Mouse (Mus musculus): ENCODE results near the gene Cntrob. TPM values are rescaled to one million over a fixed set of nuclear protein-coding genes. Genes with fewer than 3 reads are reported as not detected.

Gene Cntrob
- polyA plus RNA-seq, 1 experiment from 2014 or later = 8.6 TPM

- peak; percentile 79 for ATAC-seq (ENCODE audit: insufficient number of reproducible peaks, insufficient read depth, low FRiP score, low read depth)
- H3K9me3 ChIP-seq (ENCODE audit: control insufficient read depth, low read length) = 0 out of 2 replicates have a peak, but pooled peaks cover 4% of the 10 kb centered on the region
- H3K4me3 ChIP-seq (ENCODE audit: control insufficient read depth in 1 of 2, insufficient read depth in 1 of 2, low read depth in 1 of 2, low read length in 2 of 2) = peak within 1 kb of the TSS; percentile 53 to 57
- peak within 1 kb of the TSS in 1 of 2 experiments; percentile 16; a peak in 1 of 4 replicates for H3K27ac ChIP-seq (replicated peaks in 1 of 2; ENCODE audit: control insufficient read depth in 1 of 2, insufficient read depth in 1 of 2, low read depth in 2 of 2, low read length in 2 of 2)
- H3K36me3 ChIP-seq (ENCODE audit: control insufficient read depth, insufficient read depth, low read length) = peaks cover 24% of the 10 kb centered on the region
- H3K27me3 ChIP-seq (ENCODE audit: control insufficient read depth, insufficient read depth, low read length) = 0 out of 2 replicates have a peak, but pooled peaks cover 11% of the 10 kb centered on the region
- H3K4me1 ChIP-seq (ENCODE audit: control insufficient read depth in 2 of 2, insufficient read depth in 2 of 2, low read length in 2 of 2) = peaks cover 9 to 11% of the 10 kb centered on the region in 2 experiments
- WGBS = 2% methylated on average over 99 of the region's 99 CpGs
- H3K4me2 ChIP-seq (ENCODE audit: low read length) = peak within 1 kb of the TSS; percentile 89
- H3K9ac ChIP-seq (ENCODE audit: low read length) = peak within 1 kb of the TSS; percentile 73
Measured at GRCm38 (mm10) chr11:69340161-69341131, 16.9 kb upstream of the Cntrob start, which contains the start of gene Rnf227. TSS of gene Rnf227 (plus strand) at chr11:69340461.

- ATAC-seq (ENCODE audit: insufficient number of reproducible peaks, insufficient read depth, low FRiP score, low read depth) = no peak
- no peak overlapping the region for H3K4me2 ChIP-seq (ENCODE audit: low read length)
- H3K36me3 ChIP-seq (ENCODE audit: control insufficient read depth, insufficient read depth, low read length) = no peaks in the 10 kb centered on the region
- 0 out of 2 replicates have a peak, but pooled peaks cover 4% of the 10 kb centered on the region for H3K9me3 ChIP-seq (ENCODE audit: control insufficient read depth, low read length)
- H3K27me3 ChIP-seq (ENCODE audit: control insufficient read depth, insufficient read depth, low read length) = 0 out of 2 replicates have a peak, but pooled peaks cover 5% of the 10 kb centered on the region
- H3K9ac ChIP-seq (ENCODE audit: low read length) = no peak overlapping the region
- no peak overlapping the region for H3K27ac ChIP-seq (replicated peaks in 1 of 2; ENCODE audit: control insufficient read depth in 1 of 2, insufficient read depth in 1 of 2, low read depth in 2 of 2, low read length in 2 of 2)
- WGBS = 68% methylated on average over 4 of the region's 4 CpGs
- no peak overlapping the region for H3K4me3 ChIP-seq (ENCODE audit: control insufficient read depth in 1 of 2, insufficient read depth in 1 of 2, low read depth in 1 of 2, low read length in 2 of 2)
- H3K4me1 ChIP-seq (ENCODE audit: control insufficient read depth in 2 of 2, insufficient read depth in 2 of 2, low read length in 2 of 2) = peaks cover 7 to 8% of the 10 kb centered on the region in 2 experiments; a peak in 2 of 4 replicates
Measured at GRCm38 (mm10) chr11:69334796-69335195, 11.2 kb upstream of the Cntrob start.

- no peak overlapping the region for H3K4me3 ChIP-seq (ENCODE audit: control insufficient read depth in 1 of 2, insufficient read depth in 1 of 2, low read depth in 1 of 2, low read length in 2 of 2)
- no peak overlapping the region for H3K27ac ChIP-seq (replicated peaks in 1 of 2; ENCODE audit: control insufficient read depth in 1 of 2, insufficient read depth in 1 of 2, low read depth in 2 of 2, low read length in 2 of 2)
- 51% methylated on average over 3 of the region's 3 CpGs for WGBS
- H3K27me3 ChIP-seq (ENCODE audit: control insufficient read depth, insufficient read depth, low read length) = no peaks in the 10 kb centered on the region
- peaks cover 7 to 8% of the 10 kb centered on the region in 2 experiments; a peak in 2 of 4 replicates for H3K4me1 ChIP-seq (ENCODE audit: control insufficient read depth in 2 of 2, insufficient read depth in 2 of 2, low read length in 2 of 2)
- ATAC-seq (ENCODE audit: insufficient number of reproducible peaks, insufficient read depth, low FRiP score, low read depth) = no peak
- no peak overlapping the region for H3K4me2 ChIP-seq (ENCODE audit: low read length)
- H3K9me3 ChIP-seq (ENCODE audit: control insufficient read depth, low read length) = 0 out of 2 replicates have a peak, but pooled peaks cover 4% of the 10 kb centered on the region
- H3K36me3 ChIP-seq (ENCODE audit: control insufficient read depth, insufficient read depth, low read length) = no peaks in the 10 kb centered on the region
- no peak overlapping the region for H3K9ac ChIP-seq (ENCODE audit: low read length)
Measured at GRCm38 (mm10) chr11:69333922-69334321, 10.3 kb upstream of the Cntrob start.

GRCm38 (mm10) chr11:69332713-69333253, 9.2 kb upstream of the Cntrob start:
- Histone ChIP-seq H3K9ac (ENCODE audit: low read length) (peak overlapping the region; percentile 80), H3K4me3 (ENCODE audit: control insufficient read depth in 1 of 2, insufficient read depth in 1 of 2, low read depth in 1 of 2, low read length in 2 of 2) (no peak overlapping the region), H3K9me3 (ENCODE audit: control insufficient read depth, low read length) (0 out of 2 replicates have a peak, but pooled peaks cover 3% of the 10 kb centered on the region), H3K4me1 (ENCODE audit: control insufficient read depth in 2 of 2, insufficient read depth in 2 of 2, low read length in 2 of 2) (peaks cover 7 to 8% of the 10 kb centered on the region in 2 experiments; a peak in 3 of 4 replicates), H3K27me3 (ENCODE audit: control insufficient read depth, insufficient read depth, low read length) (peaks cover 4% of the 10 kb centered on the region), H3K4me2 (ENCODE audit: low read length) (peak overlapping the region; percentile 80), H3K36me3 (ENCODE audit: control insufficient read depth, insufficient read depth, low read length) (no peaks in the 10 kb centered on the region), H3K27ac (replicated peaks in 1 of 2; ENCODE audit: control insufficient read depth in 1 of 2, insufficient read depth in 1 of 2, low read depth in 2 of 2, low read length in 2 of 2) (no peak overlapping the region)
- 47% methylated on average over 8 of the region's 8 CpGs for WGBS
- no peak for ATAC-seq (ENCODE audit: insufficient number of reproducible peaks, insufficient read depth, low FRiP score, low read depth)

- Histone ChIP-seq H3K4me1 (ENCODE audit: control insufficient read depth in 2 of 2, insufficient read depth in 2 of 2, low read length in 2 of 2) (peaks cover 10 to 12% of the 10 kb centered on the region in 2 experiments), H3K4me3 (ENCODE audit: control insufficient read depth in 1 of 2, insufficient read depth in 1 of 2, low read depth in 1 of 2, low read length in 2 of 2) (peak overlapping the region; percentile 59 to 77), H3K36me3 (ENCODE audit: control insufficient read depth, insufficient read depth, low read length) (no peaks in the 10 kb centered on the region), H3K9me3 (ENCODE audit: control insufficient read depth, low read length) (no peaks in the 10 kb centered on the region), H3K27me3 (ENCODE audit: control insufficient read depth, insufficient read depth, low read length) (peaks cover 10% of the 10 kb centered on the region), H3K9ac (ENCODE audit: low read length) (peak overlapping the region; percentile 80), H3K4me2 (ENCODE audit: low read length) (peak overlapping the region; percentile 80), H3K27ac (replicated peaks in 1 of 2; ENCODE audit: control insufficient read depth in 1 of 2, insufficient read depth in 1 of 2, low read depth in 2 of 2, low read length in 2 of 2) (peak overlapping the region; percentile 25 to 44; a peak in 1 of 4 replicates)
- peak; percentile 71 for ATAC-seq (ENCODE audit: insufficient number of reproducible peaks, insufficient read depth, low FRiP score, low read depth)
- WGBS = 1% methylated on average over 24 of the region's 24 CpGs
Measured at GRCm38 (mm10) chr11:69331929-69332405, 8.4 kb upstream of the Cntrob start.

GRCm38 (mm10) chr11:69331152-69331551, 7.6 kb upstream of the Cntrob start:
- H3K4me2 ChIP-seq (ENCODE audit: low read length) = peak overlapping the region; percentile 80
- no peaks in the 10 kb centered on the region for H3K9me3 ChIP-seq (ENCODE audit: control insufficient read depth, low read length)
- H3K9ac ChIP-seq (ENCODE audit: low read length) = peak overlapping the region; percentile 80; the same call in 1 of the 2 replicates
- H3K27me3 ChIP-seq (ENCODE audit: control insufficient read depth, insufficient read depth, low read length) = peaks cover 15% of the 10 kb centered on the region
- ATAC-seq (ENCODE audit: insufficient number of reproducible peaks, insufficient read depth, low FRiP score, low read depth) = no peak
- 85% methylated on average over 6 of the region's 6 CpGs for WGBS
- peaks cover 15 to 18% of the 10 kb centered on the region in 2 experiments for H3K4me1 ChIP-seq (ENCODE audit: control insufficient read depth in 2 of 2, insufficient read depth in 2 of 2, low read length in 2 of 2)
- peak overlapping the region in 1 of 2 experiments; percentile 59; a peak in 1 of 4 replicates for H3K4me3 ChIP-seq (ENCODE audit: control insufficient read depth in 1 of 2, insufficient read depth in 1 of 2, low read depth in 1 of 2, low read length in 2 of 2)
- H3K27ac ChIP-seq (replicated peaks in 1 of 2; ENCODE audit: control insufficient read depth in 1 of 2, insufficient read depth in 1 of 2, low read depth in 2 of 2, low read length in 2 of 2) = no peak overlapping the region
- H3K36me3 ChIP-seq (ENCODE audit: control insufficient read depth, insufficient read depth, low read length) = no peaks in the 10 kb centered on the region

GRCm38 (mm10) chr11:69328517-69328916, 4.9 kb upstream of the Cntrob start:
- Histone ChIP-seq H3K9ac (ENCODE audit: low read length) (no peak overlapping the region), H3K27me3 (ENCODE audit: control insufficient read depth, insufficient read depth, low read length) (peaks cover 15% of the 10 kb centered on the region), H3K4me1 (ENCODE audit: control insufficient read depth in 2 of 2, insufficient read depth in 2 of 2, low read length in 2 of 2) (peaks cover 18 to 28% of the 10 kb centered on the region in 2 experiments), H3K27ac (replicated peaks in 1 of 2; ENCODE audit: control insufficient read depth in 1 of 2, insufficient read depth in 1 of 2, low read depth in 2 of 2, low read length in 2 of 2) (no peak overlapping the region), H3K4me2 (ENCODE audit: low read length) (no peak overlapping the region), H3K36me3 (ENCODE audit: control insufficient read depth, insufficient read depth, low read length) (no peaks in the 10 kb centered on the region; the same call in 1 of the 2 replicates), H3K9me3 (ENCODE audit: control insufficient read depth, low read length) (no peaks in the 10 kb centered on the region), H3K4me3 (ENCODE audit: control insufficient read depth in 1 of 2, insufficient read depth in 1 of 2, low read depth in 1 of 2, low read length in 2 of 2) (no peak overlapping the region)
- 87% methylated on average over 6 of the region's 6 CpGs for WGBS
- ATAC-seq (ENCODE audit: insufficient number of reproducible peaks, insufficient read depth, low FRiP score, low read depth) = no peak
